Mouse (Mus musculus) yolk sac, embryonic 10.5 days (tissue): ENCODE results near the gene Pcnx3.
A peak's percentile ranks its signal among the peaks of the same experiment; 100 is the strongest.
"Not testable (repeated sequence)": the region's sequence is repeated elsewhere in the genome, so short reads cannot be mapped to it uniquely, and the experiment has no call there.

Experiments used
- DNase-seq: peaks from one replicate; pipeline ENCODE4 v3.0.0-alpha.2; 2017; ENCODE audit warnings: low spot score

The Pcnx3 gene

DNA sequence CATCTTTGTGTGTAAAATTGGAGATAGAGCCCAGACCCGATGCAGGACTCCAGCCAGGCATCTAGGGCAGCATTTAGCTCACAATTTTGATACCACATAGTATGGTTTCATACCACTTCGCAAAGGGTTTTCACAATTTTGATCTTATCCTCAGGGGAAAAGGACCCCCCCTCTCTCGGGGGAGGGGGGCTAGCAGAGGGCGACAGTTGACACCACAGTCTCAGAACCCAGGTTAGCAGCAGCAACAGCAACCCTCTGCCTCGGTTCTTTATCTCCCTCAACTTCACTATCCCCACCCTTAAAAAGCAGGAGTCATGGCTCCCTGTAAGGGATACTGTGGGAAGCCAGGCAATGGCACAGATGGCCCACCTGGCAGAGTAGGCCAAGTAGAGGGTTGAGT lies 24.5 kb upstream of the Pcnx3 start:
- DNase-seq, result no peak

DNA sequence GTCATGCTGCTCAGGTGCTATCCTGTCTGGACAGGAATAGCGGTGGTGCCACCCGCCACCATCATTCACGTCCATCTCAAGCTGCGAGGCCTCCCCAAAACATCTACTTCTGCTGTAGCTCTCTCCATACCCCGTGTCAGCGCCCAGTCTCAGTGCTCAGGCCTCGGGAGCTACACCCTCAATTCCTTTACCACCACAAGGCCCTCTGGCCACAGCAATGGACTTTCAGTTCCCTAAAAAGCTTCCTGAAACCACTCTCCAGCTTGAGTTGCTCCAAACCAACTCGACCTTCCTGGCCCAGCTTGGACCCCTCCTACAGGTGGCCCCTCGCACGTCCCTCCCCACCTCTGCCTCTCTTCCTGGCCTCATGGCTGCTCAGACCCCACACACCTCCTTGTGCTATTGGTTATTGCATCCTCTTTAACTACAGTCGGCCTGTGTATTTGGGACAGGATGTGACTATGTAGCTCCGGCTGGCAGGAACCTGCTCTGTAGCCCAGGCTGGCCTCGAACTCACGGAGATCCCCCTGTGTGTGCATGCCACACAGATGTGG lies 23.3 kb upstream of the Pcnx3 start:
- DNase-seq, result no peak

DNA sequence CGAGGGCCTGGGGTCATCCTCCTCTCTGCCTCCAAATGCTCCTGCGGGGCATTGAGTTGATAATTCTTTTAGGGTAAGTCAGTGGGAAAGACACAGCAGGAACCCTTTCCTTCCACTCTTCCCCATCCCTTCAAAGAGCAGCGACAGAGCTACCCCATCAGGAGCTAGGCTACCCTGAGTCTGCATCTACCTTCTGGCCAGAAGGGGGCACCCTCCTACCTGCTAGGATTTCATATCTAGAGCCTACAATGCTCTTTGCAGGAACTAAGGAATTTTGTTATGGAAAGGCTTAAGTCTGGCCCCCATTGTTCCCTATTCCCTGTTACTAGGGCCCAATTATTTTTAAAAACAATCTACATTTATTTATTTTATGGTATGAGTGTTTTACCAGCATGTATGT lies 22.5 kb upstream of the Pcnx3 start:
- no peak for DNase-seq

DNA sequence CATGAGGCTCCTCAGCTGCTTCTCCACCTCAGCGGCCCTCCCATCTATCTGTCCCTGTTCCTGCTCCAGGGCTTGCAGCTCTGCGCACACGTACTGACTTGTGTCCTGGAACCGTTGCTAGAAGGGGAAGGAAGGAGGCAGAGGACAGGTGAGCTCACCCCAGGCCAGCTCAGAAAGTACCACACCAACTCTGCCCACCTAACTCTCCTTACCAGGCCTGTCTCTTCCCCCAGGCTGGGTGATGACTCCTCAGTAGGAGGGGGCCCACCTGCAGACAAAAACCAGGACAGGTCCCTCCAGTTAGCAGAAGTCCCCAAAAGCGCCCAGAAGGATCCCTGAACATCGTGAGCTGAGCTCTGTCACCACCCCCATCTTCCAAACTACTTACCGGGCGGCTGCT lies 21.9 kb upstream of the Pcnx3 start:
- no peak for DNase-seq

DNA sequence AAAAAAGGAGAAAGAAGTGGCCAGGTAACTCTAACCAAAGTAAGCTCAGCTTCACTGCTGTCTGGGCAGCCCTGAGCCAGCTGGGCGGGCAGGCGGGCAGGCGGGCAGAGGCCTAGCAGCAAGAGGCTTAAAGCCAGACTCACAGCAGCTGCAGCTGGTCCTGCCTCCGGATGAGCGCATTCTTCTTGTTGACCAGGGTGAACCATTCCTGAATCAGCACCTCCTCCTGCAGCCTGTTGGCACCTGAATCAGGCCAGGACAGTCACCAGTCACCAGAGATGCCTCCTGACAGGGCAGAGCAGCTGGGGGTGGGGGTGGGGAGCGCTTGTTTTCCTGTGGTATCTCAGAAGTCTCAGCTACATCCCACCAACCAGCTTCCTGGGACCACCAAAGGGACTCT lies 21.4 kb upstream of the Pcnx3 start:
- no peak for DNase-seq

DNA sequence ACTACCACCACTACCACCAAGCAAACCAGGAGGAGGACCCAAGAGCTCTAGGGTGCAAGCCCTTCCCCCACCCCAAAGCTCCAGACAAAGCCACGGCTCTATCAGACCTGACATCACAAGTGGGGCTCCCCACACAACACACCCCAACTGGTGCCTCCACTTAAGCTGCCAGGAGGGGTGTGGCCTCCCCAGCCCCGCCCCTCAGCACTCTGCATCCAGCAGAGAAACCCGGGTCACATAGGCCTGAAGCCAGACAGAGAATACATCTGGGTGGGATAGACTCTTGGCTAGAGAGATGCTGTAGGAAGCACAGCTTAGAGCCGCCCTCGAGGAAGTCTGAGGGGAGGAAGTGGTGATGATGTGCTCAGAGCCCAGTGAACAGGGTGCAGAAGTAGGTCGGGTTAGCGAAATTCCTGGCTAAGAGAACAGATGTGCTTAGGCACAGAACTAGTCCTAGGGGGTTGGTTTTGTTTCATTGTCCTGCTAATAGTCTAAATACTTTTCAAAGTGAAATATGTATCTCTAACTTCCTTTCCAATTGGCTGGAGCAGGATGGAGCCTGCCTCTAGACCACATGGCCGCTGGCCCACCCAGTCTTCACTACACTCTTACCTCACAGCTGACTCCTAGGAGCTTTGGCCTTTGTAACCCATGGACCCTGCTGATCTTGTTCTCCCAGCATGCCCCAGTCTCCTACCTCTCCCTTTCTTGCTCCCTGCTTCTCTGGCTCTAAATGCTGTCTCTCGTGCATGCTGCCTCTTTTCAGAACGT lies 16.3 kb upstream of the Pcnx3 start:
- DNase-seq, result no peak

DNA sequence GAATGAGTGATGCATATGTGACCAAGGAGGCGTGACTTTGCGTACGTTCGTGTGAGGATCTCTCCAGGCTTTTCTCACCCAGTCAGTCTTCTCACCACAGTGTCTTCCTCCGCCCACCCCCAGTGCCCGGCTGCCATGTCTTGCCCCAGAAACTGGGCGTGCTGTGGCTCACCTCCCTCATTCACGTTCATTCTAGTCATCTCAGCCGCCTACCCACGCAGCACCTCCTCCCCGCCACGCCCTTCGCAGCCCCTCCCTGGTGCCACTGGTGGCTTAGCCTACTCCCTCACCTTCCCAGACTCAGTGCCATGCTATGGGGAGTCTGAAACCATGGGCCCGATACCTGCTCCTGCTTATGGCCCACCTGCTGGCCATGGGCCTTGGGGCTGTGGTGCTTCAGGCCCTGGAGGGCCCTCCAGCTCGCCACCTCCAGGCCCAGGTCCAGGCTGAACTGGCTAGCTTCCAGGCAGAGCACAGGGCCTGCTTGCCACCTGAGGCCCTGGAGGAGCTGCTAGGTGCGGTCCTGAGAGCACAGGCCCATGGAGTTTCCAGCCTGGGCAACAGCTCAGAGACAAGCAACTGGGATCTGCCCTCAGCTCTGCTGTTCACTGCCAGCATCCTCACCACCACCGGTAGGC lies 15.6 kb upstream of the Pcnx3 start, which contains the start of gene Kcnk7:
Kcnk7 (plus strand) TSS at position 205 of the 638 bp plus-strand sequence.
- no peak for DNase-seq

DNA sequence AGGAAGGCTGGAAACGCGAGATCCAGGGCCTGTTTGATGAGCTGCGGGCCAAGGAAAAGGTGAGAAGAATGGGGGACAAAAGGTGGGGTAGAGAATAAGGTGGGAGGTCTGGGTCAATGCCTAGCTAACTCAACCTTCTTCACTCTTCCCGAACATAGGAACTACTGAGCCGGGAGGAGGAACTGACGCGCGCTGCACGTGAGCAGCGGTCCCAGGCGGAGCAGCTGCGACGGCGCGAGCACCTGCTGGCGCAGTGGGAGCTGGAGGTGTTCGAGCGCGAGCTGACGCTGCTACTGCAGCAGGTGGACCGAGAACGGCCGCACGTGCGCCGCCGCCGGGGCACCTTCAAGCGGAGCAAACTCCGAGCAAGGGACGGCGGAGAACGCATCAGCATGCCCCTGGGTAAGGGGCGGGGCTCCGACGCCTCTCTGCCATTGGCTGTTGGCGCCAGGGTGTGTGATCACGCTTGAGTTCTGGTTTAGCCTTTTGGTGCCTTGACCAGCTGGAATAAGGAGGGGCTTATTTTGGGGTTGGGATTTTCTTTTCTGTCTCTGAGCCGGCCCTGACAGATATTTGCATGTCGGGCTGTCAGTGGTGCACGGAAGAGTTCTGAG lies 7.2 kb upstream of the Pcnx3 start:
- no peak for DNase-seq

DNA sequence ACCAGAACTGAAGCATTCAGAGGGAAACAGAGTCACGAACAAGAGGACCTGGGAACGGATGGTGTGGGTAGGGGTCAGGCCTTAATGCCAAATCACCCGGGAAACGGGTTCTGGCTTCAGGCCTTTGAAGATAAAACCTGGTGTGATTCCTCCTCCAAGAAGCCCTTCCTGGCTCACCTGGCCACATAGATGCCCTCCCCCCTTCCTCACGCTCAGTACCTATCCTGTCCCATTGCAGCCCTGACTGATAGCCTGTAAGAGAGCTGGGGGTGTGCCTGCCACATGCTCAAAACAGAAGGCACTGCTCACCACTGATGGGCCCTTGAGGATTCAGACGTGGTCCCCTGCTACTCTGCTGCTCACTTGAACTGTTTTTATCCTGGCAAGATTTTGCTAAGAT lies 5.1 kb upstream of the Pcnx3 start:
- DNase-seq, result no peak

DNA sequence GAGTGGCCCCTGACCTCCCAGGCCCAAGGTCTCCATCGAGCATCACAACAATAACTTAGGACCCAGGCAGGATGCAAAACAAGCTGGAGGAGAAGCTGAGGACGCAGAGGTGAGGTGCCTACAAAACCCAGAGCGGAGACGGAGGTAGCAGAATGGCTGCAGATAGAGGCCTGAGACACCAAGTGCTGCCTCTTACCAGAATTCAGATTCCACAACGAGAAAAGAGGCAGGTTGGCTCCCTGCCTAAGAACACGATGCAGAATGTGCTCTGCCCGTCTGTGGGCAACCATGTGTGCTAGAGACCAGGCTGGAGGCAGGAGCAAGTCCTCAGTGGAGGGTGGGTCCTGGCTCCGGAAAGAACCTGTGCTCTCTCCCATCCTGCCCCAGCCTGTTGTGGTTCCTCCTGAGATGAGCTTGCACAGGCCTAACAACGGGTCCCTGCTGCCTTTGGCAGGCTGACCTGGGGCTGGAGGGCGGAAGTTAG lies 4.2 kb upstream of the Pcnx3 start:
- DNase-seq, result no peak

DNA sequence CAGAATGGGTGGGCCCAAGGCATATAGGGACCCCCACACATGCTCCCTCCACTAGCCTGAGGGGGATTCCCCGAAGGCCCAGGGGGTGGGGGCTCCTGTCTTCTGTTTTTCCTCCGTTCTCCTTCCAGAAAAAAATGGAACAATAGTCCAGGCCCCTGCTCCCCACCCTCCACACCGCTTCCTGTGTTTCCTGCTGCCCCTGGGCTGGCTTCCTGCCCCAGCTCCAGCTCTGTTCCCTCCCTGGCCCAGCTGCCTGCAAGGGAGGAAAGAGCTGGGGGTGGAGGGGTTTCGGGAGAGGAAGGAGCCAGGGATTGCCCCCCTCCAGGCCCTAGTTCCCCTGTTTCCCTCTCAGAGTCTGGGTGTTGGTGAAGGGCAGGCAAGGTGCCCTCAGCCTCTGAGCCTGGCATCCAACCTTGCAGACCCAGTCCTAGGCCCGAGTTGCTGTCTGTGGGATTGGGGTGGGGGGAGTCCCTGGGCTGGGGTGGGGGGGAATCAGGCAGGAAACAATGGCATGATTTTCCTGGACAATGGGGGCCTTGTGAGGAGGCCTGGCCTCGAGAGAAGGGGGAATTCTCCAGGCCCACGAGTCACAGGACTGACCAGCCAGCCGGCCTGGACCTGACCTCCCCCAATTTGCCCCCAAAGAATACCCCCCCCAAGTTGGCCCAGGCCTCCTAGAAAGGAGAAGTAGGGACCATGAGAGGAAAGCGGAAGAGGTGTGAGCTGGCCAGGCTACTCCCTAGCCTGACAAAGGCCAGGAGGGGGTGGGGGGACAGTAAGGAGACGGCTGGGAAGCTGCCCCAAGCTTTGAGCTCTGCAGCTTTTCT lies 3.6 kb upstream of the Pcnx3 start:
- no peak for DNase-seq

DNA sequence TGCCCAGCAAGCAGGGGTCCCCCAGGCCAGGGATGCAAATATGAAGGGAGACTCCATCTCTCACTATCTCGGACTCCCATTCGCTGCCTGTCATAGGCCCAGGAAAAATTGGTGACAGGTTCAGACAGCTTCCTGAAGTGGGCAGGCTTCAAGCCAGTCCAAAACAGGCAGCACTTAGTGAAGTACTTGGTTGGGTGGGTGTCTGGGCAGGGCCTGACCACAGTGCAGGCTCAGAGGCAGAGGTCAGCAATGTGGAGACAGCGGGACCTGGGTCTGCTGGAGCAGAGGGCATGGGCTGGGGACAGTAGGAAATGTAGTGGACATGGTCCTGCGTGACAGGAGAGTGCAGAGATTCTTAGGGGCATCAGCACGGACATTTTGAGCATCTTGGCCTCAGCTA lies 2.9 kb upstream of the Pcnx3 start:
- no peak for DNase-seq

DNA sequence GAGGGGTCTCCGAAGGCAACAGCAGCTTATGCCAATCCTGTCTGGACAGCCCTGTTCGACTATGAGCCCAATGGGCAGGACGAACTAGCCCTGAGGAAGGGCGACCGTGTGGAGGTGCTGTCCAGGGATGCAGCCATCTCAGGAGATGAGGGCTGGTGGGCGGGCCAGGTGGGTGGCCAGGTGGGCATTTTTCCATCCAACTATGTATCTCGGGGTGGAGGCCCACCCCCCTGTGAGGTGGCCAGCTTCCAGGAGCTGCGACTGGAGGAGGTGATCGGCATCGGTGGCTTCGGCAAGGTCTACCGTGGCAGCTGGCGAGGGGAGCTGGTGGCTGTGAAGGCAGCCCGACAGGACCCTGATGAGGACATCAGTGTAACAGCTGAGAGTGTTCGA lies 1.6 kb upstream of the Pcnx3 start:
- no peak for DNase-seq

DNA sequence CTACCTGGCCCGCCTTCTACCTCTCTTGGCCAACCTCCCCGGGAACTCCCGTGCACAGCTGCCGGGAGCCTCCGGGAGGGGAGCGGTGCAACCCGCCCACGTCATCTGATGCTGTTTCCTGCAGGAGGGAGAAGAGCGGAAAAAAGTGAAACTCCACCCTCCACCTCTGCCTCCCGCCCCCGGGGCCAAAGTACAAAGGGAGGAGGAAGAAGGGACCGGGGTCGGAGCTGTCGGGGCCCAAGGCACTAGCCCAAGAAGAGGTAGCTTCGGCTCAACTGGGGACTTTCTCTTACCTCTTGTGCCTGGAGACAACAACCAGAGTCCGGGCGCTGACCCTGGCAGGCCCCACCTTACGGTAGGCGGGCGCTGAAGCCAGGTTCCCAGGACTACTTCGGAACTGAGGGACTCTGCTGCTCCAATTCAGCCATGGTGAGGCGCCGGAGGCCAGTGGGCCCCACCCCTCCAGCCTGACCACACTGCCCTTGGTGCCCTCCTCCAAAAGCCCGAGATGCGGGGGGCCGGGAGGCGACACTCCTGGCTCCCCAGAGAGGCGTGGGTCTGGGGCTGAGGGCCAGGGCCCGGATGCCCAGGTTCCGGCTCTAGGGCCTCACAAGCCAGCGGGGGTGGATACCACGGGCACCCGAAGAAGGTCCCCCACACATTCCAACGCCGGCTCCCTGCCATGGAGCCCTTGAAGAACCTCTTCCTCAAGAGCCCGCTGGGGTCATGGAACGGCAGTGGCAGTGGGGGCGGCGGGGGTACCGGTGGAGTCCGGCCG lies 1.0 kb upstream of the Pcnx3 start:
- peak; percentile 95 for DNase-seq

DNA sequence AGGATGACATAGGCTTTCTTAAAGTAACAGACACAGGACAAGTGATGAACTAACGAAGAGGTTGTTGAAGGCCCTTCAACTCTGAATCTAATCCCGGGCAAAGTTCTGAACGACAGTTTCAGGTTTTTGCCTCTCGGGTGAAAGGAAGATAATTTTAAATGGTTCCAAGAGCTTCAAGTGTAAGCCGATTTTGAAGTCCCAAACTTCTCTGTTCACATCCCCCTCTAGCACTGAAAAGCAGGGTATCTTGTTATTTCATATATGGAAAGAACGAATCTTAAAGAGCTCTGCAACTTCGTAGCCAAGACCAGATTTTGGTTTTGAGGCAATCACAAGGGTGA lies 350 bp upstream of the Pcnx3 start:
- no peak for DNase-seq

DNA sequence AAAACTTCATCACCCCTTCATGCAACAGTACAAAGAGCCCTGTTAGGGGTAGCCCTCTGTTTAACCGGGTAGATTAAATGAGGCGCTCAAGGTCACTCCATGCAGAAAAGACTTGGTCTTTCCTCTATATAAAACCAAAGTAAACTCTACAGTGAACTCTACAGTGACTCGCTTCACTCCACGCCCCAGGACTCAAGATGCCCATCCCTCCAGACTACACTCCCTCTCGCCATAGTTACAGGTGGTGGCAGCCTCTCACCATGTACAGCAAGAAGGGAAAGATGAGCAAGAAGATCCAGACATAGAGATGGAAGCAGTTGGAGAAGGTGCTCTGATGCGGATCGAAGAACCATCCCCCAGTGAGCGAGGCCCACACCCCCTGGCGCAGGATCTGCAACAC lies 970 bp downstream of the Pcnx3 start:
- no peak for DNase-seq

DNA sequence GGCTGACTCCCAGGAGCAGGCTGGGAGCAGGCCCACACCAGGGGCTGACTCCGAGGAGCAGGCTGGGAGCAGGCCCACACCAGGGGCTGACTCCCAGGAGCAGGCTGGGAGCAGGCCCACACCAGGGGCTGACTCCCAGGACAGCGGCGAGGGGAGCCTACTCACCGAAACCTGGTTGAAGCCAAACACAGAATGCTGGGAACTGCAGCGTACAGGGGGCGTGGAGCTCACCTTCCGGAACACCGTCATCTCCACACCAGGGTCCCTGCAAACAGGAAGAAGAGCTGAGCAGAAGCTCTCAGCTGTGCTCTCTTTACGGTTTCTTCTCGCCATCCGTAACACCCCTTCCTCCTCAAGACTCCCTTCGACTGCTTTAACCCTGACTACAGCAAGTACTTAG lies 1.8 kb downstream of the Pcnx3 start:
- DNase-seq, result not testable (repeated sequence)

DNA sequence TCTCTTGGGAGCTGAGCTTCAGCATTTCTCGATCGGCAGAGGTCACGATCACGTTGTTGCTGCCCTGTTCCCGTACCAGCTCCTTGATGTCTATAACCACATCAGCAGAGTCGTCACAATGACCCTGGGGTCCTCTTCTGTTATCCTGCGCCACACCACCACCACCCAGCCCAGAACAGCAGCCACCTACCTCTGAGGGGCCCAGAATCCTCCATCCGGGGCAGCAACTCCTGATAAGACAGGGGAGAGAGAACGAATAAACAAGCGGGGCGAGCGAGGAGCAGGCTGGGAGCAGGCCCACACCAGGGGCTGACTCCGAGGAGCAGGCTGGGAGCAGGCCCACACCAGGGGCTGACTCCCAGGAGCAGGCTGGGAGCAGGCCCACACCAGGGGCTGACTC lies 2.3 kb downstream of the Pcnx3 start:
- DNase-seq, result no peak

DNA sequence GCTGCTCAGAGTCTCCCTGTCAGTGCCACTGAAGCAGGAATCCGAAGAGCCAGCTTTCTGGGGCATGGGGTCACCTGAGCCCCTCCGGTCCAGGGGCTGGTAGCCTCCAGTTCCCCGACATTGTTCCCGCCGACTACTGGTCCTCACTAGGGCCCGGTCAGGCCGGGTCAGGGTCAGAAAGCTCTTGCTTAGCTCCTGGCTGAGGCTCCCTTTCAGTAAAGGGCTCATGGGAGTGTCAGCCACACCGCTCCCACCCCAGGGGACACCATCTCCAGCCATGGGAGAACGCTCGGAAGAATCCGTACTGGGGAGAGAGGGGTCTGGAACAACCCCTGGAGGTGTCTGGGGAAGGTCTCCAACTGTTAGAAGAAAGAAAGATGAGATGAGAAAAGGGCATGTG lies 2.8 kb downstream of the Pcnx3 start:
- no peak for DNase-seq

DNA sequence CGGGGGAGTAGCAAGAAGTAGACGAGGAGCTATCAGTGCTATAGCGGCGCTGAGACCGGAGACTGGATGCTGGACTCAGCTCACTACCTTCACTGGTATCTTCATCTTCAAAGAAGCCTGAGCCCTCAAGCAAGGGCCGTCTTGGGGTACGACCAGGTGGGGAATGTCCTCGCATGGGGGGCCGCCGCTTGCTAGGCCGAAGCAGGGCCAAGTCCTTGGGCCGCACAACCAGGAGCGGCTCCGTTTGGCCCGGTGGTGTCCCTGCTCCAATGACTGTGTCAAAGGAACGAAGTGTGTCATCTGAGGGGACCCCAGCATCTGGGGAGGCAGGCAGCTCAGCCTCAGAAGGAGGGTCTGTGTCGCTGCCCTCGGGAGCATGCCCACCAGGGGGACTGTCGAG lies 3.3 kb downstream of the Pcnx3 start:
- no peak for DNase-seq

DNA sequence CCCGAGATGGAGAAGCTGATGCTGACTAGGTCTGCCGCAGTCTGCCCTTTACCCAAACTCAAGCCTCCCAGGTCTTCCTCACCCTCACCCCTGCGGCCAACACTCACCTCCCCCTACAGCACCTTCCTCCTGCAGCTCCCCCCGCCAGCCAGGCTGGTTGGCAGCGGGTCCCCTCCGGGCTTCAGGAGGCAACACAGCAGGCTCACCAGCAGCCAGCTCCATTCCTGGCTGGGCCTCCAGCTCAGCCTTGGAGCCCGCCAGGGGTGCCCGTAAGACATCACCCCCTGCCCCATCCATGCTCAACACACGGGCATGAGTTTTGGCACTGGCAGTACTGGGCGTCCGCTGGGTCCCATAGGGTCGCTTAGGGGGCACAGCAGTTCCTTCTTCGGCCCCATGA lies 3.7 kb downstream of the Pcnx3 start:
- DNase-seq, result no peak

DNA sequence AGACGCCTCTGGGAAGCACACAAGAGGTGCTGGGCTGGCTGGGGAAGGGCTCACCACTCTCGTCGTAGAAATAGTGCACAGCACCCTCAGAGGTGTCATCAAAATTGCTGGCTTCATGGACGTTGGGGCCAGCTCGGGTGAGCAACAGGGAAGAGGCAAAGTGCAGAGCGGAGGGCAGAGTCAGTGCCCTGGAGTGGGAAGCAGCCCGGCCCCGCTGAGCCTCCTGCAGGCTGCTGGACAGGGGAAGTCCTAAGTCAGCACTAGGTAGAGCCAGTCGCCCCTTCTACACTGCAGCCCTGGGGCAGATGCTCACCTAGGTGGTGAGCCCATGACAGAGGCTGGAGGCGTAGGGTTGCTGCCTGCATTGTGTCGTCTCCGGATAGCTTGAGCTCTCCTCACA lies 4.5 kb downstream of the Pcnx3 start:
- DNase-seq, result no peak
